Mouse (Mus musculus): Measurements from ENCODE around the gene Nudt13. TPM values are rescaled to one million over a fixed set of nuclear protein-coding genes. Genes with fewer than 3 reads are reported as not detected.

Nudt13 gene
- total RNA-seq, 2 experiments from 2014 or later: 23.3 to 27.0 TPM

DNA sequence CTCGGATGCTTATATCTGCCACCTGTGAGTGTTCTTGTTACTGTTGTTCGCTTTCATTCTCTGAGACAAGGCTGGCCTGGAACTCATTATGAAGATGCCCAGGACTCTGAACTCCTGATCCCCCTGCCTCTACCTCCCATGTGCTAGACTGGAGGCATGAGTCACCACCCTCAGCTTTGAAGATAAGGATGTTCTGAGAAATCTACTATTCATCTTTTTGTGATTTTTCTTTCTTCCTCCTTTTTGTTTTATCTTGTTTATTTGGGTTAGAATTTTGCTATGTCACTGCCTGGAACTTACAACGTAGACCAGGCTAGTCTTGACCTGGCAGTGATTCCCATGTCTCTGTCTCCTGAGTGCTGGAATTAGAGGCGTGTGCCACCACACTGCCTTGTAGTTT, 36.8 kb downstream of the Nudt13 start:
- DNase-seq: no peak
- intact Hi-C loops (cut with DNase I): no loop called here

DNA sequence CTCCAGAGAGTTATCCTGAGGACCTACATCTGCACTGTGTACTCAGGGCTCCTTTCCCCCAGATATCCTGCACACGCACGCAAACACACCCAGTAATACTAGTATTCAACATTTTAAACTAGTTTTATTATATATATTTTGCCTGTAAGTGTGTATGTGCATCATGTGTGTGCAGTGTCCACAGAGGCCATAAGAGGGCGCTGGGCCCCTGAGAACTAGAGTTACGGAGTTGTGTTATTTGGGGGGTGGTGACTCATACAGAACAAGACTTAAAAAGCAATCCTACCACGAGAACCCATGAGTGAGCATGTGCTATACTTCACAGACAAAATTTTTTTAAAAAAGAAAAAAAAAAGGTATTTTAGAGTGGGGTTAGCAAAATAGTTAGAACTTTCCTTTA, 44.9 kb downstream of the Nudt13 start:
- intact Hi-C loops (cut with DNase I): no loop called here
- no peak for DNase-seq

DNA sequence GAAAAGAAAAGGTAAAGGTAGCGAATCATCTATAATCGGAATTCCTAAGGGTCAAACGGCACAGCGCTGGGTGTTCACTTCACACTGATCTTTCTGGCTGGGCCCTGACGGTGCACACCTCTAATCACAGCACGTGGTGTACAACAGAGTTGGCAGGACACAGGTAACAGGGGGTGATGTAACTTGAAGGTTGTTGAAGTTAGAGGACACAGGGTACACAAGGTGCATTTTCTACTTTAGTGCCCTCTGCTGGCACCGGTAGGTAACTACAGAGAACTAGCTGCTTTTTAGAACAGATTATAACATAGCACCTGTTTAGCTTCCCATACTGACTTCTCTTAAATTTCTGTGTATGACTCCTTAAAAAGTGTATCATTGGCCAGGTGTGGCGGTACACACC, 45.7 kb downstream of the Nudt13 start:
- intact Hi-C loops (cut with DNase I): no loop called here
- DNase-seq: peak; percentile 44 to 48

DNA sequence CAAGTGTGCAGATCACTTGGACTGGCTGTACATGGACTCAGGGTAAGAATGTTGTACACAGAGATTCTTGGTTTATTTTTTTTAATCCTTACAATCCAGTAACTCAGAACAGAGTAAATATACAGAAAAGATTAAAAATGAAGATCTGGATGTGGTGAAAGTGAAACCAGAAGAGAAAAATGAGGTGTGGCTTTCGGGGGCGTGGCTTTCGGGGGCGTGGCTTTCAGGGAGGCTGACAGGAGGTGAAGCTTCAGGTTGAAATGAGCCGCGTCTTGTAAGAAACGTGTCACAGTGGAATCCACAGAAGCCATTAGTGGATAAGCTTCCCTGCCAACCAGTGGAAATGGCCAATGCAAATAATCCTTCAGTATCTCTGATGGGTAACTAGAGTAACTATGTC, 46.4 kb downstream of the Nudt13 start:
- intact Hi-C loops (cut with DNase I): no loop called here

DNA sequence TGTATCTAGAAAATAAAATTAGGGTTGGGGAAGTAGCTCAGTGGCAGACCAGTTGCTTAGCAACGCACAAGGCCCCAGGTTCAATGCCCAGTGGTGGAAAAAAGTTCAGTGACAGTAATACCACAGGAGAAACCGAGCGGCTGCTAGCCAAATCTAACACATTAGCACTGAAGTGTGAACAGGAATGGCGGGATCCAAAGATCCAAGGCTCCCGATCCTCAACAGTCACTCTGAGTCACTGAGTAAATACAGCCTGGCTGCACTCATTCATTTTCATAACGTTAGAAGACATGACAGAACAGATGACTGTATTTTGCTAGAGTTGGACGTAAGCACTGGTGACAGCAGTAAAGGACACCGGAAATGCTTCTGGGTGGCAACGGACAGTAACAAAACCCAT, 51.4 kb downstream of the Nudt13 start:
- DNase-seq: no peak
- intact Hi-C loops (cut with DNase I): no loop called here

More for the DNA sequence above, 46.4 kb downstream of the Nudt13 start:
- DNase-seq: no peak

DNA sequence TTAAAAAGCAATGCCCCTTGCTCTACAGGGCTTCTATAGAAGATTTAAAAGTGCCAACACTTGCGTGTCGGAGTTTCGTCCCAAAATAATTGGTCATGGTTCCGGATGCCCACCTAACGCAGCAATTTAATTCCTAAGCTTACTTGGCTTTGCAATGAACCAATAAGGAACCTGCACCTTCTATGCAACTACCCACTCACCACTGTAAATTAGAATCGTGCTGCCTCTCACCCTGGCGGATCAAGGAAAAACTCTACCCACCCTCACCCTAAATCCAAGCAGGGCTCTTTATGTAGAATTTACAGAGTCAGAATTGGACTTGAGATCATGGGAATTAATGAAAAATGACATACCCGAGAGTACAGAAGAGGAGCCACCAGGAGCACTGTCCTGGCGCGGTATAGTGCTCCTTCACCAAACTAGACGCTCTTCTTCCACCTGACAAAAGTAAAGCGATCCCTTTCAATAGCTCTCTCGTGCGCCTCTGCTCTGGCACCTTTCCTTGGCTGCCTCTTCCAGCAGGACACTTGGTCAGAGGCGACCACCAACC, 53.0 kb downstream of the Nudt13 start:
- intact Hi-C loops (cut with DNase I): no loop called here
- DNase-seq: no peak

DNA sequence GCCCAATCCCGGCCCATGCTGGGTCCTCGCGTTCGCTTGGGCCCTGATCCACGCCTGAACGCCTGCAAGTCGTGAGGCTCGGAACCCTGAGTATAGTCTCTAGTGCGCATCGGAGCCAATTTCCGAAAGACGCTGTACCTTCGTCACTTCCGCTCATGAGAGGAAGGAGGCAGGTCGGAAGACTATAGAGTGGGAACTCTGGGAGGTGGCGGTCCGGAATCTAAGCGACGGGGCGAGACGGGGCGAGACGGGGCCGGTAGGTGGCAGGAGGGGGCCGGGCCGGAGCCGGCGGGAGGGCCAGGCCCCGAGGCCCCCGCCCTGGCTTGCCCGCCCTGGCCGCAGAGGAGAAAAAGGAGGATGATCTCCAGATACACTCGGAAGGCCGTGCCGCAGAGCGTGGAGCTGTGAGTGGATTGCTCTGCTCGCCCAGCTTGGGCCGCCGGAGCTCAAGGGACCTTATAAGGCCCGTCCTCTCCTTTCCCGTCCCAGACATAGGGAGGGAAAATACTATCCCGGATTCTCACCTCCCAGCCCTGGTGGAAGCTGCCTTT, 53.6 kb downstream of the Nudt13 start, which contains the start of the genes Ecd and Fam149b:
TSS of gene Ecd (minus strand) at position 131 of the 551 bp plus-strand sequence.
TSS of gene Fam149b (plus strand) at position 172 of the 551 bp plus-strand sequence.
- peak; percentile 96 to 98 for DNase-seq
- intact Hi-C loops (cut with DNase I): no loop called here

DNA sequence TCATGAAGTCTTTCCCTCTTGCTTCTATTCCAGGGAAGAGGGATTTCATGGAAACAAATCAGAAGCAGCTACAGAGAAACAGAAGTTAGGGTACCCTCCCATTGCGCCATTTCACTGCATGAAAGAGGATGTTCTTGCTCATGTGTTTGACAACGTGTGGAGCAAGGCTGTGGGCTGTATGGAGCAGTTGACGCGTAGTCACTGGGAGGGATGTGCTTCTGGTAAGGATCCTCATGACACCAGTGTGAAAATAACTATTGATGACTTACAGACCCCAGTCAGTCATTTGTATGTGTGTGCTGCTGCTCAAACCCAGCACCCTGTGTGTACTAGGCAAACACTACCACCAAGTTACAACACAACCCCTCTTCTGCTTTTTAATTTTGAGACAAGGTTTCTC, 68.7 kb downstream of the Nudt13 start:
- intact Hi-C loops (cut with DNase I): no loop called here
- no peak for DNase-seq

Other genes with a start within 250 kb of the Nudt13 start
- gene Saysd1, start 156.2 kb upstream of the Nudt13 start, total RNA-seq (2021): 1 to 10 TPM; 2.5 to 2.8 TPM
- gene Kcnk5, start 112.9 kb upstream of the Nudt13 start, total RNA-seq (2021): 1 to 10 TPM; 1.1 to 1.4 TPM
- gene Kcnk16, start 25.5 kb upstream of the Nudt13 start, total RNA-seq (2021): not detected
- 10 to 100 TPM; 31.4 to 31.8 TPM for gene Ecd, start 53.4 kb downstream of the Nudt13 start, total RNA-seq (2021)
- gene Fam149b, start 53.5 kb downstream of the Nudt13 start, total RNA-seq (2021): 10 to 100 TPM; 33.9 to 34.6 TPM
- gene Dnajc9, start 94.2 kb downstream of the Nudt13 start, total RNA-seq (2021): 10 to 100 TPM; 19.7 to 24.5 TPM
- gene Mrps16, start 98.9 kb downstream of the Nudt13 start, total RNA-seq (2021): 10 to 100 TPM; 71.5 to 72.4 TPM
- gene Cfap70, start 157.5 kb downstream of the Nudt13 start, total RNA-seq (2021): under 1 TPM in 1 of 2 experiments, not detected in 1; 0.77 TPM
- gene Anxa7, start 185.4 kb downstream of the Nudt13 start, total RNA-seq (2021): 10 to 100 TPM; 61.5 to 66.1 TPM
- gene Mss51, start 202.2 kb downstream of the Nudt13 start, total RNA-seq (2021): under 1 TPM; 0.60 to 0.69 TPM

Data from heart, postnatal 10 days (tissue).